Mouse (Mus musculus) layer of hippocampus, adult 8-10 months (tissue): ENCODE results near the gene Astn2. TPM values are rescaled to one million over a fixed set of nuclear protein-coding genes. Genes with fewer than 3 reads are reported as not detected.
"Not testable (repeated sequence)": the region's sequence is repeated elsewhere in the genome, so short reads cannot be mapped to it uniquely, and the experiment has no call there.

ENCODE experiments used
- DNase-seq, 2 experiments: peaks; one replicate each; pipeline ENCODE4 v3.0.0; 2022; ENCODE audit warnings: low spot score in 2 of 2
- total RNA-seq, 4 experiments: library from RNA; stranded (reverse); gene quantifications; 2 replicates each; pipeline ENCODE4 v1.2.4; 2022

Astn2 gene
- total RNA-seq, 4 experiments from 2014 or later, result 26.5 to 27.7 (median 27.3) TPM

DNA sequence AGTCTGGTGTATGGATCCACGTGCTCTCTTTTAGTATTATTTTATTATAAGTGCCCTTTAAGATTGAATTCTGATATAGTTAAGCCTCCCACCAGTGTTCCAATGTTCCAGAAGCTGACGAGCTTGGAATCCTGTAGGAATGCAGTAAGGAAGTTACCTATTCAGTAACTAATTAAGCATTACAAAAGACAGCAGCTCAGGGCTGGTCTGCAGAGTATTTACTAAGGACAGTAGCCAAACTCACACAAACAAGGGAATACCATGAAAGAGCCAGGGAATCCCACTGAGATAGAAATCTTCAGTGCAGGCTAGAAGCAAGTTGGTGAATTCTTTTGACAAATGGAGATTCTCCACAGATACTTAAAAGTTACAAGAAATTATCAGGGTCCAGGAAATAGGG, 724.6 kb downstream of the Astn2 start:
- DNase-seq, result not testable (repeated sequence)

DNA sequence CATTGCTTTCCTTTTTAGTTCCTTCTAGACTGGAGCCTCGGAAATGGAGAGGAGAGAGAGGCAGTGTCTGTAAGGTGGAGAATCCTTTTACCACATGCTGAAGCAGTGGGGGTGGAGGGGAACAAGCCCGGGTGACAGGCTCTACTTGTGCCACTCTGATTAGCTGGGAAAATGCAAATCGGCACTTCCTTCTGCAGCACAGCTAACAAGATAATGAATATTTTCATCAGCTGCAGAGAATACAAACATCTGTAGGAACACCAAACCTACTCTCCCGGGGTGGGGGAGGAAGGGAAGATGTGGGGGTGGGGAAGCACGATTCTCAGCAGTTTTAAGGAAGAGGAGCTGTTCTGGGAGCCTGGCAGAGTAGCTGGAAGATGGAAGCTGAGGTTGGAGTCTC, 725.5 kb downstream of the Astn2 start:
- DNase-seq, result no peak

DNA sequence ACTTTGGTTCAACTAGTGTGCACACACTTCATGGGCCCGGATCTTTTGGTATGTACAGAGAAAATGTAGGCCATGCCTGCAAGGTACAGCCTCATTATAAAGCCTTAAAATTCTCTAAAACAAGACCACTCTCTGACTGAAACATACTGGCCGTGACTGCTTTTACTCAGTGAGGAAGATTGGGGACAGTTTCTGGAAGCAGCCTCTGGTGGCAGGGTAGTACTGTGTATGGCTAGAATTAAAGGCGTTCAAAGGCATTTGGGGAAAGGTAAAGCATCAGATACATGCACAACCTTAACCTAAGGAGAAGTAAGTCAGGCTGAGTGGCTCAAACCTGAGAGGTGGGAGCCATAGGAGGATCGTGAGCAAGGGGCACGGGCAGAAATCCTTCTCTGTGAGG, 725.9 kb downstream of the Astn2 start:
- no peak for DNase-seq

DNA sequence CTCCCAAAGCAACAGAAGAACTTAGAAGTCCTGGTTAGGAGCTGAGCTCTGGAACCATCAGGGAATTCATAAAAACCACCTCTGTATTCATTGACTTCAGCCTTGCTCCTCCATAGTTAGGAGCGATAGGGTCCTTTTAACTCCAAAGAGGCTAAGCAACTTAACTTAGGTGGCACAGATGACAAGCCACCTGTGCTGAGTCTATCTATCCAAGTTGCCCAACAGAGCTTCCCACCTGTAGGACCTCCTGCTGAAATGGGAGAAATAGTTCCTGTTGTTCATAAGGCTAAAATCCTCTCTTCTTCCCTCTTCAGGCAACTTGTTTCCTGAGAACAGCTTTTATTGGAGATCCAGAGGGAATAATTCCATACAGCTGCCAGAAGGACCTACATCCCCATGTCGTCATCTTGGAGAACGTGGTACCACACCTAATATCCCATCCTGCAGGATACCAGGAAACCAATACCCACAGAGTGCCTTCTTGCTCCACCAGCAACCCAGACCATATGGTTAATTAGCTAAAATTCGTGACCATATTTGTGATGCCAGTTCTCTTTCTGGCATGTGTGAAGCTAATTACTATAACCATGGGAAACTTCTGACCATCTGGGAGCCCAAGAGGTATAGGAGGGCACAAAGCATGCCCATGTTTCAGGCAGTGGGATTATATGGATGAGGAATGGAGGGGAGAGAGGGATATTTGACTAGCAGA, 730.0 kb downstream of the Astn2 start:
- no peak for DNase-seq

DNA sequence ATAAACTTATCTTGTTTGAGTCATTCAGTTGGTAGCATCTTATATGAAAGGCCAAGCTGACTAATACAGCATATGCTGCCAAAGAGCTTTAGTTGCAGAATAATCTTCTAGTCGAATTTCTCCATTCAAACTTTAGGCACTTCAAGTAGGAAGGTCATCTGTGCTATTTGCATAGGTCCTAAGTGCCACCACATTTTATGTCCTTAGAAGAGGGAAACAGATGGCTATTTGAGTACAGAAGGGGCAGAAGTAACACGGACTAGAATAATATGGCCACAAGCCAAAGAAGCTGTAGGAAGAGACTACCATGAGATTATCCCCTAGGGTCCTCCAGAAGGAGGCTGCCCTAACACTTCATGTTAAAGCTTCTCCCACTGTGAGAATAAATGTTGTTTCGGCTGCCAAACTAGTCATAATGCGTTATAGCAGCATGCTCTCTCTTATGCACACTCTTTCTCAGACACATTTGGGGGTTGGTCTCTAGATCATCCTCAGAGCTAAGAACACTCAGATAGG, 730.9 kb downstream of the Astn2 start:
- DNase-seq, result no peak

DNA sequence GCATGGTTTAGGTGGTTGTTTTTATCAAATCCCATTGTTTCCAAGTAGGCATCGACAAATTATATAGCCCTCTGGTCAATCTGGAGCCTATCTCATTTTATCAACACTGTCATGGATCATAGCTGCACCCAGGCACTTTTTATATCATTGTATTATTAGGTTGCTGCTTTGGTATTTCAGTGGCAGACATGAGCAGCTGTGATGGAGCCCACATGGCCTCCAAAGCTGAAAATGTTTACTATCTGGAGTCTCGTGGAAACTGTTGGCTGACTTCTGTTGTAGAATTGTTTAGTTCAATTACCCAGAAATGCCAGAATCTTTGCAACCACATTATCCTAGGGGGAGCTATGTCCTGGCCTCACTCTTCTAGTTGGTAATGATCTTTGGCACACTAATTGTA, 732.1 kb downstream of the Astn2 start:
- no peak for DNase-seq

DNA sequence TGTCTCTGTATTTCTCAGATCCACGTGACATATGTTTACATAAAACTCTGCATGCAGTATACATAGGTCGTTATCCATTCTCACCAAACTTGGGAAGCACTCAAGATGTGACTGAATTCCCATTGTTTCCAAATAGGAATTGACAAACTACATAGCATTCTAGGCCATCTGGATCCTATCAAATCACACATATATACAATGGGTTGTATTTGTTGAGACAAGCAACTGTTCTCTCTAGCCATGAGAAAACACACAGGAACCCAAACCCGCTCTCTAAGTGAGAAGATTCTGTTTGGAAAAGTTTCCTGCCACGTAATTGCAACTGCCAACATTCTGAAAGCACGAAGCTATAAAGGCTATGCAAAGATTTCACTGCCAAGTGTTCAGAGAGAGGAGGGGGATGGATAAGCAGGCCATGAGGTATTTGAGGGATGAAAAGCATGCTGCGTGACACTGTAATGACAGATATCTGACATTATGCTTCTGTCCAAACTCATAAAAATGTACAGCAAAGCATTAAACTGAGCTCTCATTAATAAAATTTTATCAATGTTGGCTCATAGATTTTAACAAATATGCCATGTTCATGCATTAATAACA, 732.7 kb downstream of the Astn2 start:
- DNase-seq, result no peak

DNA sequence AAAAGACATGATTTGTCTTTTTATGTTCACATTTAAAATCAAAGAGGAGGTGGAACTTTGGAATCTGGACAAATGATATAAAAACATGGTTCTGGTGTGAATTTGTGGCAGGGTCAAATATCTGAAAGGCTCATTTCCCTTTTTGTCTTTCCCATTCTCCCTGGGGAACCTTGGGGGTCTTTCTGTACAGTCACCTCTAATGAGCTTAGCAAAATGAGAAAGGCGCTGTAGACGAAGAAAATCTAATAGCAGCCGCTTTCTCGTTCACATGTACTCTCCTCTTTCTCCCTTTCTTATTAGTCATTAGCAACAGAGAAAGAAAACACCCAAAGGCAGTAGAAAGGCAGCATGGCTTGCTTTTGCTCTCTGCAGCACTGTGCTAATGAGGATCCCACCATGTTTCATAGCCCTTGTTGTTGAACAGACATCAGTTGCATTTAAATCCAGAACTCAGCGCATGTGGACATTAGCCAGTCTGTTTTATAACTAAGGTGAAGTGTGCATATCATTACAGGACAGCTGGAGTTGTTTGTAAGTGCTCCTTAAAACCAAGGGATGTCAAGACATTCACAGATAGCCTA, 737.3 kb downstream of the Astn2 start:
- DNase-seq, result no peak

DNA sequence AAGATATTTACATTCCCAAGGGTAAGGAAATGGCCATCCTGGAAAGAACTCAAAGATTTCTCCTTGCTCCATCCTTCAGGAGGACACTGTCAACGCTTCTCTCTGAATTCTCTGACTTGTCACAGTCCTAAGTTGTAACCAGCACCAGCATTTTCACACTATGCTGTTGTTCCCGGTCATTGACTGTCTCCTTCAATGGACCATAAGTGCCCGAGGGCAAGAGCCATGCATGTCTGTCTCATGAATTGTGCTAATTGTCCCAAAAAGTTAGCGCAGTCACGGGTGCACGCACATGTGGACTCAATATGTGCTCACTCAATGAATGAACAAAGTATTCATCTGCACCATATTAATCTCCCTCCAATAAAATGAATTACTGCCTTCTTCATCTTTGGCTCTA, 741.2 kb downstream of the Astn2 start:
- no peak for DNase-seq

DNA sequence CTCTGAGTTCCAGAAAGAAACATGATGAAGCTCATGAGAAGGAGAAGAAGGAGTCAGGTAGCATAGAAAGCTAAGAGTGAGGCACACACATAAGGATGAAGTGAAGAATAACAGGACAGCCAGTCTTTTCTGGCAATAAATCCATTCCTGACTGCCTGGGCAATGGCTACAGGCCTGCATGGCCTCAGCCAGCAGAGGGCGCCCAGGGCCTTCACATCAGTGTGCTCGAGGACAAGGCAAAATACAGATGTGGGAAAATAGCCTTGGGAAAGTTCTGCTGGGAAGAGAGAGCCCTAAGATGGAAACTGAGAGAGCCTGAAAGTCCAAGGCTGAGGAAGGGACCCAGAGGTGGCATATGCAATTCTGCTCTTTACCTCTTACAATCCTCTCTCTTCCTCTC, 749.7 kb downstream of the Astn2 start:
- peak; percentile 55 to 84 for DNase-seq

DNA sequence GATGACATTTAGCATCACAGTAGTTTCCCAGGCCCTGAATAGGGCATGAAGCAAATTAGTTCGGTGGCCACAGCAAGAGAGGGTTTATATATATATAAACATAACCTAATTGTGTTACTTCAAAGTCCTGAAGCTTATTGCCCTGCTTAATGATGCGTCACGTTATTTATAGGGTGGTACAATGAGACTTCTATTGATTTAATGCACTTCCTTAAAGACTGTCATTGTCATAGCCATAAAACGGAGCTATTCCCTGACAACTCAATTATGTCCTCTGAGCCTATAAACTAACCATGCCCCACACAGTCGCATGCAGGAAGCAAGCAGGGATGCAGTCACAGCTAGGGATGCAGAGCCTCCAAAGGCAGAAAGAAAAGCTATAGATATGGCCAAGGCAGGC, 761.8 kb downstream of the Astn2 start:
- DNase-seq, result no peak

DNA sequence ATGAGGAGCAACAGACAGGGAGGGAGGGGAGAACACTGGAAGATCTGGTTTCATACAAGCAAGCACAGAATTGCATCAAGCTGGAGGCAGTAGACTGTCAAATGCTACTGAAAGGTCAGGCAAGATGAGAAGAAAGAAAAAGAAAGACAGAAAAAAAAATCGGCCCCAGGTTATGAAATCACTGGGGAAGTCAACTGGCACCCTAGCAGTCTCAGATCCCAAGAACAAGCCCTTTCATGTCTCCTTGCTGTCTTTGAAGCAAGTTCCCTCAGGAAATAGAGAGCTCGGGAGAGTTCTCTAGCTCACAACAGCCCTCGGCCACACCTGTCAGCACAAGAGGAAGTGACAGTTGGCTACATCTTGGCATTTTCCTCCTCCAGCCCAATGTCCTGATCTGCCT, 766.2 kb downstream of the Astn2 start:
- no peak for DNase-seq

DNA sequence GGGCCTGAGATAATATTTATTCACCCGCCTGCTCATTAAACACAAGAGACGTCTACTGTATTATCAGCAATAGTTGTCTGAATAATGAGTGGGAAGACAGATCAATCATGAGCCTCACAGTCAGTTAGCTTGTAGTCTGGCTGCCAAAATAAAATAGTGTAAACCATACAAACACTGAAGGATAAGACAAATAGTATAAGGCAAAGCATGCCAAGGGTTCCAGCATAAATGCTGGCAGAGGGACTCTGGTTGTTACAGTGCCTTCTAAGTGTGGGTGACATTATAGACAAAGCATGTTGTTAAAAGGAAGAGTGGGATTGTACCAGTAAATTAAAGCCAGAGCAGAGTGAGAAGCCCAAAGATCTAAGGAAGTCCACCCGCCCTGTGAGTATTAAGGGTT, 784.3 kb downstream of the Astn2 start:
- no peak for DNase-seq

DNA sequence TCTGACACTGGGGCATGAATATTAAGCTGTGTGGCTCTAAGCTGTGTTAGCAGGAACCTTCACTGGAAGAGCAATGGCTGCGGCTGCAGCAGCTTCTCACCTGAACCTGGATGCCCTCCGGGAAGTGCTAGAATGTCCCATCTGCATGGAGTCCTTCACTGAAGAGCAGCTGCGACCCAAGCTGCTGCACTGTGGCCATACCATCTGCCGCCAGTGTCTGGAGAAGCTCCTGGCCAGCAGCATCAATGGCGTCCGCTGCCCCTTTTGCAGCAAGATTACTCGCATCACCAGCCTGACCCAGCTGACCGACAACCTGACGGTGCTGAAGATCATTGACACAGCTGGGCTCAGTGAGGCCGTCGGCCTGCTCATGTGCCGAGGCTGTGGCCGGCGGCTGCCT, 791.3 kb downstream of the Astn2 start:
- DNase-seq, result no peak

DNA sequence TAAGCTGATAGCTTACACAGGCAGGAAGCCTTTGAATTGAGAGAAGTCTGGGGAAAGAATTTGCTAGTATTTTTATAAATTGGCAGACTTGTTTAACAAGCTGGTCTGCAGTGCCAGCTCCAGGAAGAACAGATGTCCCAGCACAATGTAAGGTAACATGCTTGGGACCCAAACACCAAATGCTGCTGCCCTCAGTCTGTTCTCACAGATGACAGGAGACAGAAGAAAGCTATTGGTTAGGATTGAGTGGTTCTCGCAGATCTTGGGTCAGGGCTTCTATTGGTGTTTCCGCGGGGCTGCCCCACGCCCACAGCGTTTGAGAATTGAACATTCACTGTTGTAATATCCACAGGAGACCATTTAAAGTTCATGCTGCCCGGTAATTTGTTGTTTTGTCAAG, 793.5 kb downstream of the Astn2 start:
- DNase-seq, result peak; percentile 66 to 72

DNA sequence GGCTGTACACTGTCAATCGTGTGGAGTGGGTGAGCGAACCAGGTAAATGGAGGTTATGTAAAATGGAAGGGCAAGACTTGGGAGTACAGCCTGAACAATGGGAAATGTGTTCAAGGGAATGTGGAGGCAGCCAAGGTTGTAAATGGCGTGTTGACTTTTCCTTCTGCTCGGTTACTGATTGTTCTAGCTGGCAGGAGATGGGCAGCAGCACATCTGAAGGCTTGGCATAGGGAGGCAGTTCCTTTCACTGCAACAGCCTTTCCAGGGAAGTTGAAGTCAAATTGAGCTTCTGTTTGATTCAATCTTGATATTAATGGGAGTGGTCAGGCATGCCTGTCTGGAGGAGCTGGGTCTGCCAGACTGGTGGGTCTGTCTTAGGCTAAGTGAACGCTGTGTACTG, 794.1 kb downstream of the Astn2 start:
- peak in 1 of 2 experiments; percentile 13 for DNase-seq

DNA sequence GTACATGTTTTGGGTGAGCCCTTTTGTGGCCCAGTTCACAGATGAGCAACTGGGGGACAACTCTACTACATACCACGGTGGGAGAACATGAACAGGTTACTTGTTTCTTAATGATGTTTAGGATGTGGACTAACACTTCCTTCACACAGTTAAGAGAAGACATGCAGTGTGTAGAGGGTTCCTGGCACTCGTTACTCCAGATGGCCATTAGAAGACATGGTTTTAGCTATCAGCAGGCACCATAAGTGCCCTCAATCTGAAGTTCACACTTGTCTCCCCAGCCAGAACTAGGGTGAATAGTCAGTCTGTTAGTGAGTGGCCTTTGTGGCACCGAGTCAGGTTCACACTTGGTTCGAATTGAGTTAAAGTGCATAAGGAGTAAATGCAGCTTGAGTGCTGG, 796.3 kb downstream of the Astn2 start:
- no peak for DNase-seq

DNA sequence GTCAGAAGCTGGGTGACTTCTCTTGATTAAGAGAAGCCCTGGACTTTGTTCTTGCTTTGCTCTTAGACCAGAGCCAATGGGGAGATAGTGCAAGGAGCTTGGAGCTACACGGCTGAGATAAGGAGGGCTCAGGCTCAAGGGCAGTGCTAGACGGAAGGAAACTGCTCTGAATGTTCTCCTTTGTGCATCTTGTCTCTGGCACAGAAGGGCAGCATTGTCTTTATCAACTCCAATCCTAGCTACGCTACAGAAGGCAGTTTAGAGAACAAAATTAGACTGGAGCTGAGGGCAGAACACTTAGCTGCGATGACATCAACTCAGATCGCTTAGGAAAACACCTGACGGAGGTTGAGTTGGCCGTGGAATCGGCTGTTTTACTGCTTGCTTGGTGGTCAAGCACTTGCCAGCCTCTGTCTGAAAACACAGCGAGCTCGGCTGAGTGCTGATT, 797.2 kb downstream of the Astn2 start:
- DNase-seq, result no peak

DNA sequence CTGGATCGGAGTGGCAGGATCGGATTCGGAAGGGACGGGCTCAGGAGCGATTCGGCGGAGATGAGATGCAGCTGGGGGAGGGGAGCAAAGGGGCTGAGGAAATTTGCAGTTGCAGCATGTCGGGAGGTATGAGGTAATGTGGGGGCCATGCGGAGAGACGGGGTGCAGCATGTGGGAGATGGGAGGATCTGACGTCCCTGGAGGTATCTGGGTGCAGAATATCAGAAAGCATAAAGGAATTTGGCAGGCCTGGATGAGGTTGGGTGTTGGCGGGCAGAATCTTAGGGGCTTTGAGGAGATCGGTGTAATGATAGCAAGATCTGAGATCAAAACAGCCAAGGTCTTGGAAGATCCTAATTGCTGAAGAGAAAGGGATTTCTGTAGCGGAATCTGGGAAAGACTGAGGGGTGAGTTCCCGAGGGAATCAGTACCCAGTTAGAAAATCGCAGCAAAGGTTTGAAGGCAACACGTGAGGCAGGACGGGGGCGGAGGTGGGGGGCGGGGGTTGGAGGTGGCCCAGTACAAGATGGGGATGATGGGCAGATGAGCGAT, 799.2 kb downstream of the Astn2 start:
- DNase-seq, result no peak

DNA sequence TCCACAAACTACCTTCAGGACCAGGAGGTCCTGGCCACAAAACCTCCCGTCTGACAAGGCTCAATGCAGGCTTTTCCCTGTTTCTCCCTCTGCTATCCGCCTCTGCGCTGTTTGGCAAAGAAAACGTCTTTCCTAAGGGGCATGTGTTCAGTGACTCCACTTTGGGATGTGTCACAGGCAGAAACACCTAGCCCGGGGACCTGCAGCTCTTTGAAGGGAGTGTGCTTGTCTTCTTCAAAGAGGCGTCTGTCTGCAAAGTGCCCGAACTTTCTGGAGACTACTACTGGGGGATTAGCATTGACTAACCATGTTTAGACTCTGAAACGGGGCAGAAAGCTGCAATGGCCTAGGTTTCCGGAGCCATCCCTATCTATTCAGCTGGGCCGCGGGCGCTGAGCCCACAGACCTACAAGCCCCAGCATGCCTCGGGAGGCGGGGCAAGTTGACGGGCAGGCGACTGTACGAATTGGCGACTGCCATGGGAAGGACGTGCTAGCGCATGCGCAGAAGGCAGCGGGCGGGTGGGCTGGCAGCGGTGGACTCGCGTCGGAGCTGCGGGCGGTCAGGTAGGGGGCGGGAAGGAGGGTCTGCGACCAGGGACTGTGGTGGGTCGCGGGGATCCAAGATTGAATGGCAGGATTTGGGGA, 799.8 kb downstream of the Astn2 start, which contains the start of gene Trim32:
Trim32 (plus strand) TSS at position 483 of the 647 bp plus-strand sequence.
- DNase-seq, result peak; percentile 95 to 99

DNA sequence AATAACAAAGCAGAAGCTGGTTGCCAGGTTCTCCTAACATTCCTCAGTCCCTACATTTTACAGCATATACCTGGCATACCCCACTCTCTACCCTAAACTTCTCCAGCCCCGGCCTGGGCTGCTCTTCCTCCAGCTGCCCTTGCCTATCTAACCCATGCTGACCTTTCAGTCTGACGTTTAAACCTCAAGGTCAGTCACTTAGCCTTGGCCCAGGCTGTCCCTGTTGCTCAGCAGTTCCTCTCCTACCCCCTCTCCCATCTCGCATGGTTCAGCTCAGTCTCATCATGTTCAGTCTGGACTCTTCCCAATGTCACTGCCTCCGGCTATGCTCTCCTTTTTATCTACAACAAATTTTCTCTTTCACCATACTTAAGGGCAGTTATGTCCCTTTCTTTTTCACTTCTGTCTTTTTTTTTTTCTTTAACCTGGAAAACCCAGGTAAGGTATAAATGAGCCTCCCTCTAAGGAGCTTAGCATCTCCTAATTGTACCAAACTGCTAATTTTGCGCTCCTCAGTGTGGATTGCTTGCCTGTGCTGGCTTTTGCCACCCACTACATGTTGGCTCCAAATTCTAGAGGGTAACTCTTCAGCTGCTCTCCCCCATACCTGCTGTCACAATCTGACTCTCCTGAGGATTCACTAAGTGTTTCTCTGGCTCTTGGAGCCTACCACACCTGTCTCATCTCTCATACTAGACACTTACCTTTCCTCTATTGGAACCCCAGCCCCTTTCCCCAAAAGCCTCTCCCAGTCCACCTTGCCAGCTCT, 809.6 kb downstream of the Astn2 start:
- DNase-seq, result no peak
